Mouse (Mus musculus) CD4-positive helper T cell, adult 2 months (primary cell): ENCODE data around the gene Olfr90.
"Not testable (repeated sequence)": the region's sequence is repeated elsewhere in the genome, so short reads cannot be mapped to it uniquely, and the experiment has no call there.

Experiments used
- DNase-seq: peaks from one replicate; pipeline ENCODE4 v3.0.0-alpha.2; 2012; ENCODE audit warnings: low read depth, missing footprints, low spot score

Gene Olfr90

DNA sequence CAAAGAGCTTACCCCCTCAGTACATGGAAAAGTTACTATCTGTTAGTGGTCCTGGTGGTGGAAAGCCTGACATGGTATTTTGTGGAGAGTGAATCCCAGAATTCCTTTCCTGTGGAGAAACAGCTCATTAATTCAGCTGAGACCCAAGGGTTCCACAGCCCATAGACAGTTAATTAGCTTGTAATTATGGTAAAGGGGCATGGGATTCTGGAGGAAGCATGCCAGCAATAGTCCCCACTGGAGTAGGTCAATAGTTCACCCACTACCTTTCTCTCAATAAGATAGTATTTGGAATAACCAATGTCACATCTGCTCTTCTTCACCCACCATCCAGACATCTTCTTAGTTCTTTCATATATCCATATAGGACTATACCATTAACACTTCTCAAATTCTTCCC, at the start of gene Olfr90:
Gene Olfr90 (minus strand): TSS at position 101 of the 400 bp plus-strand sequence.
- DNase-seq, result no peak

DNA sequence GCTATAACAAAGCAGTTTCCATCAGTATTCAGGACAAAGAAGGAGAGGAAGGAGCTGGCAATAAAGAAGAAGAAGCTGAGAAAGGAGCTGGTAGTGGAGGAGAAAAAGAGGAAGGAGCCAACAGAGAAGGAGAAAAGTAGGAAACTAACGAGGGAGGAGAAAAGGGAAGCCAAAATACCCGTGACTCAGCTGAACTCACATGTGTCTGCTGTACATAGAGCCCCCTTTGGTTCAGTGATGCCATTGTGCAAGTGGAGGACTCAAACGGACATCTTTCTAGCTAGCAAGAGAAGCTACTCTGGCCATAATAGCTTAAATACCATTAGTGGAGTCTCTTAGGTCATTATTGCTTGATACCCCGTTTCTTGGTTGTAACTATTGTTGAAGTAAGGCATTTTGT, 43.1 kb upstream of the Olfr90 start:
- DNase-seq, result not testable (repeated sequence)

DNA sequence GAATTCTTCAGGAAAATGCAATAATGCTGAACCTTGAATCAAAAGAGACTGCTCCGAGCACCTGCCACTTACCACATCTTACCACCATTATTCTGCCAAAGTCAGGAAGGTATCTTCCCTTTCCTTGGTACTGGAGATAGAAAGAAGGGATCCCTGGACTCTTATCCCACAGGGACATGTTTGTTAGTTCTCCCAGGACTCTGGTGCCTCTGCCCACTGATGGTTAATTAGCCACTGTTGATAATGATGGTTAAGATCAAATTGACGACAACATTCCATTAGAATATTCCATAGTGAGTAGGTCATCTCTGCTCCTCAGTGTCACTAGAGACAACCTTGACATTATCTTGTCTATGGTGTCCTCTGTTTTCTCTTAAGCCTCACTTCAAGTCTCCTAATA, 31.7 kb upstream of the Olfr90 start, which contains the start of gene Olfr92:
Gene Olfr92 (minus strand): TSS at position 101 of the 400 bp plus-strand sequence.
- DNase-seq, result no peak

- no peak for DNase-seq
These were observed 9.9 kb upstream of the Olfr90 start, which contains the start of gene Olfr91 for GRCm38 (mm10) chr17:37098178-37098577. Gene Olfr91 (minus strand): TSS chr17:37098278.

DNA sequence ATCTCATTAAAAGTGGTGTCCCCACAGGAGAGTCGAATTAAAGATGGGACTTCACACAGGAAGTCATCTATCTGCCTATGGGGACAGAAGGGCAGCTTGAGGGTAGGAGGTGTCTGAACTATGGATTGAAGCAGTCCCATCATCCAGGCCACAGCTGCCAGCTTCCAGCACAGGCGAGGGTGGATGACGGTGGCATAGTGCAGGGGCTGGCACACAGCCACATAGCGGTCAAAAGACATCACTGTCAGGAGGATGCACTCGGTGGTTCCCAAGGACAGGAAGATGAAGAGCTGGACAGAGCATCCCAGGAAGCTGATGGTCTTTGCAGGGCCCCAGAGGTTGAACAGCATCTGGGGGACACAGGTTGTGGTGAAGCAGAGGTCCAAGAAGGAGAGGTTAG, 5.0 kb upstream of the Olfr90 start:
- DNase-seq, result no peak

DNA sequence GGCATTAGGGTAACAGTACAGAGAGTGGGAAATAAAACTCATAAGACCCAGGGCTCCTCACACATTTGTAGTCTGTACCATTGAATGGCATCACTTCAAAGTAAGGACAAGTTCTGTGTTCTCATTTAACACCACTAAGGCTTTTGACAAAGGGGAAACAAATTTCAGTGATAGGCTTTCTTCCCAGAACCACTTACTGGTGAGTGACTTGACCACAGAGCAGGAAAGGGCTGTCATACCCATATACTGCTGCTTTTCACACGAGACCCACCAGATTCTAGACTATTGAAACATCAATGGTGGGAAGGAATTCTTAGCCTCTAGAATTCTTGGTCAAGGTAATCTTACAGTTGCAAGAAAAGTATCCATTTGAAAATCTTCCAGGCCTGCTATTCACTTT, 3.9 kb upstream of the Olfr90 start:
- DNase-seq, result no peak

- DNase-seq, result no peak
These were observed 2.8 kb downstream of the Olfr90 start for GRCm38 (mm10) chr17:37085545-37085944.

GRCm38 (mm10) chr17:37084632-37085031, 3.7 kb downstream of the Olfr90 start:
- no peak for DNase-seq

- DNase-seq, result peak; percentile 79
These were observed 5.0 kb downstream of the Olfr90 start for GRCm38 (mm10) chr17:37083327-37083726.

DNA sequence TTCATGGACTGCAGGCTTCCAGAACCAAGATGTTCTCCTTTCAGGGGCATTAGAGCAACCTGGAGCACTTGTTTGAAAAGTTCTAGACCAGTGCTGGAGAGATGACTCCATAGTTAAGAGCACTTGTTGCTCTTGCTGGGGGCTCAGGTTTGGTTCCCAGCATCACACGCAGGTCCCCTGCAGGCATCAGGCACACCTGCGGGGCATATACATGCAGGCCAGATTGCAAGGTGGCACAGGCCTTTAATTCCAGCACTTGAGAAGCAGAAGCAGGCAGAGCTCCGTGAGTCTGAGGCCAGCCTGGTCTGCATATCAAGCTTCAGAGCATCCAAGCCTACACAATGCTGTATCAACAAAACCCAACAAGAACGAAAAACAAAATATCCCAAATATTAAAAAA, 6.6 kb downstream of the Olfr90 start:
- DNase-seq, result no peak

- DNase-seq, result no peak
These were observed 8.2 kb downstream of the Olfr90 start for GRCm38 (mm10) chr17:37080119-37080518.

DNA sequence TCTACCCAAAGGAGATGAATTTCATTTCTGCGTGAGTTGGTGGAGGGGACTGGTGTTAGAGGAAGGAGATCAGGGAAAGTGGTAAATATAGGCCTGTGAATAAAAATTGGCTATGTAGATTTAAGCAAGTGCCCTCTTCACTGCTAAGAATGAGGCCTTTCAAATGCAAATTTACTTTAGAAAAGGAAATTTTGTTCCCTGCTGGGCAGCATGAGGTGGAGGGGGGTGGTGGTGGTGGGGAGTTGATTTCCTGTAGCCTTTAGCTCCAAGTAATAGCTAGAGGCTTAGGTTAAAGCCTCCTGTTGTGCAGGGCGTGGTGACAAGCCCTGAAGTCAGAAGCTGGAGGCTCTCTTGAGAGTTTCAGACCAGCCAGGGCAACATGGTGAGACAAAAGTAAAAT, 9.3 kb downstream of the Olfr90 start:
- no peak for DNase-seq

DNA sequence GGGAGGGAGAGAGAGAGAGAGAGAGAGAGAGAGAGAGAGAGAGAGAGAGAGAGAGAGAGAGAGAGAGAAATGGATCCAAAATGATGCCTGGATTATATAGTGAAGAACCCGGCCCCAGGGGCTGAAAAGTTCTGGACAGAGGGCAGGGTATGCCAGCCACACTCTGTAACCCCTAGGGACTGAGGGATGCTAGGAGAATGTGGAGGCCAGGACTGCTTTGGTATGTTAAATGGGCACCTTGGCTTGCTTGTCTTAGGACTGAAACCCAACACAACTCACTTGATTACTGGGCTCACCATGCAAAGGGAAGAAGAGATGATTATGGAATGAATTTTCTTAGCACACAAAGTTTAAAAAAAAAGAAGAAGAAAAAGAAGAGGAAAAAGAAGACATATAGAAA, 10.1 kb downstream of the Olfr90 start:
- no peak for DNase-seq

- DNase-seq, result no peak
These were observed 12.5 kb downstream of the Olfr90 start for GRCm38 (mm10) chr17:37075766-37076165.

DNA sequence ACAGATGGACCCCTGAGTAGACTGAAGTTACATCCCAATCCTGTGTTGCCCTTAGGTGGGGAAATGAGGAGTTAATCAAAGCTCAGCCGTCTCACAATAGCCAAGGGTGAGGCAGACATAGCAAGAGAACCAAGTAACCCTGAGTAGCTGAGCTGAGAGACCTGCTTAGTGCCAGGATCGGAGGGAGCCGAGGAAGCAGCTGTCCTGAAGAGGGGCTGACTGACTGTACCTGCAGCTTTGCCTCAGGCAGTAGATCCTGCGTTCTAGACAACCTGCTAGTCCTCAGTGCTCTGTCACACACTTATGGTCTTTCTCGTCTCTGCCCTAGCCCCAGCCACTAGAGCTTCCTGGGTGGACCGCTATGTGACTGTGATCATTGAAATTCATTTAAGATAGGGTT, 13.1 kb downstream of the Olfr90 start:
- DNase-seq, result no peak

GRCm38 (mm10) chr17:37072730-37073276, 15.5 kb downstream of the Olfr90 start:
- no peak for DNase-seq

GRCm38 (mm10) chr17:37072080-37072729, 16.1 kb downstream of the Olfr90 start:
- no peak for DNase-seq

DNA sequence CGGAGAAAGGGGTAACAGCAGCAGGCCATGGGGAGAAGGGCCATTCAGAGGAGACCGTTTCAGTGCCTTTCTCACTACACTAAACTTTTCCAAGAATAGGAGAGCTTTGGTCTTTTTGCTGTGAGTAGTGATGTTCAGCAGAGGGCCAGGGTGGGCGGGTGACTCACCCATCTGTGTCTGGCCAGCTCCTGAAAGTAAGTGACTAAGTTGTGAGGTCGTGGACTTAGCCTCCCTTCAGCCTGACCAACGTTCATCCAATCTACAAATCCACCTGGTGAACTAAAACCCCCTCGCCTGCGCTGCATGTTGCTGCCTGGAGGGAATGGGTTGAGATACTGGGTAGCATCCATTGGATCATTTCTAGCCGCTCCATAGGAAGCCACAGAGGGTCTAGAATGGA, 18.2 kb downstream of the Olfr90 start:
- no peak for DNase-seq

GRCm38 (mm10) chr17:37067861-37068260, 20.4 kb downstream of the Olfr90 start:
- DNase-seq, result no peak

DNA sequence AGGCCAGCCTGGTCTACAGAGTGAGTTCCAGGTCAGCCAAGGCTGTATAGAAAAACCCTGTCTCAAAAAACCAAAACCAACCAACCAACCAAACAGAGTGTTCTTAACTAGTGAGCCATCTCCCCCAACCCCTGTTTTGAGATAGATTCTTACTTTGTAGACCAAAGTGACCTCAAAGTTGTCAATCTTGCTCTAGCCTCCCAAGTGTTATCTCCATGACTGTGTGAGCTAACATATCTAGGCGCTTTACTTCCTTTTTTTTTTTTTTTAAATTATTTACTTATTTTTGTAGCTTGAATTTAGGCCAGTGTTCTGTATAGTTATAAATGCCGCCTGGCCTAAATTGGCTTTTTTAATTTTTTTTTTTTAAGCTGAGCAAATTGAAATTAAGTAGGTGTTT, 22.3 kb downstream of the Olfr90 start:
- no peak for DNase-seq

GRCm38 (mm10) chr17:37063686-37064495, 24.4 kb downstream of the Olfr90 start:
- no peak for DNase-seq

GRCm38 (mm10) chr17:37063063-37063462, 25.2 kb downstream of the Olfr90 start:
- no peak for DNase-seq
